Mouse (Mus musculus) gastrocnemius, postnatal 36 days (tissue): ENCODE data around the gene Elp4. TPM values are rescaled to one million over a fixed set of nuclear protein-coding genes. Genes with fewer than 3 reads are reported as not detected.

Experiments
- DNase-seq, 2 experiments: peaks; one replicate each; pipeline ENCODE4 v3.0.0; 2022
- intact Hi-C: fragments of 180-260 bp; cut with DNase I; formaldehyde crosslinking; loops from one replicate; pipeline ENCODE4 v1.15.1; 2025
- total RNA-seq, 2 experiments: library from RNA; stranded (reverse); gene quantifications; 2 replicates each; pipeline ENCODE4 v1.2.3; 2021

Gene Elp4
- total RNA-seq, 2 experiments from 2014 or later = 5.4 to 7.2 TPM

DNA sequence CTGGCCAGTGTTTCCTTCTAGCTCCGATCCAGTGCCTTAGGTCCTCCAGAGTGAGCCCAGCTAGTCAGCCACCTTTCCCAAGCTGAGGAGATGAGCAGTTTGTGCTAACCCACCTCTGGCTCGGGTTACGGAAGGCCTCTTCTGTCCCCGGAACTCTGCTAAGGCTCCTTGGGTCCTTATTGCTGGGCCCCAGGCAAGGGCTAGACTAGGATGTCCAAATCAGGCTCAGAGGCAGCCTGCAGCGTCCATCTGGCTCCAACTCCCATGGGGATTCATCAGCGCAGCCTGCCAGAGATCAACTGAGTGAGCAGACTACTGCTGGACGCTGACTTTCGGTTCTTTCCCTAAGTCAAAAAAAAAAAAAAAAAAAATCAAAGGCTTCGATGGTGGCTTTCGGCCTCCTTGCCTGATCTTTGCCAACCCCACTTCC lies 230.7 kb downstream of the Elp4 start:
- intact Hi-C loops = loop anchor here (10.0 kb wide), 1 partner anchor 331 kb away; the partner anchor contains the start of gene Dnajc24
- peak in 1 of 2 experiments; percentile 44 for DNase-seq

DNA sequence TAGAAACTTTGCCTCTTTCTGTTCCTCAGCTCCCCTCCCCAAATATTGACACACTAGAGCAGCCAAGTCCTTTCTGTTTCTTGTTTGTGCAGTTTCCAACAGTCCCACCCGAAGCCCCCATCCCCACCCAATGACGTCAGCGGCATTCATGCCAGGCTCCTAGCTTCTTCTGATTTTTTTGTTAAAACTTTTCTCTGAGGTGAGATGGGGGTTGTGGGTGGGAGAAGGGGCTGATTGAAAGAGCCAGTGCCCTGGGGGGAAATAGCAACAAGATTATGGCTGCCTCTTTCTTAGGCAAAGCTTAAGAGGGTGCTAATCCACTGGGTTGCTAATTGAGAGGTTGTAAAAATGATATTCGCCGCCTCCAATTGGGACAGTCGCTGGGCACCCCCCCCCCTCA lies 231.3 kb downstream of the Elp4 start:
- no peak for DNase-seq
- intact Hi-C loops = loop anchor here (10.0 kb wide), 1 partner anchor 332 kb away; the partner anchor contains the start of gene Dnajc24

DNA sequence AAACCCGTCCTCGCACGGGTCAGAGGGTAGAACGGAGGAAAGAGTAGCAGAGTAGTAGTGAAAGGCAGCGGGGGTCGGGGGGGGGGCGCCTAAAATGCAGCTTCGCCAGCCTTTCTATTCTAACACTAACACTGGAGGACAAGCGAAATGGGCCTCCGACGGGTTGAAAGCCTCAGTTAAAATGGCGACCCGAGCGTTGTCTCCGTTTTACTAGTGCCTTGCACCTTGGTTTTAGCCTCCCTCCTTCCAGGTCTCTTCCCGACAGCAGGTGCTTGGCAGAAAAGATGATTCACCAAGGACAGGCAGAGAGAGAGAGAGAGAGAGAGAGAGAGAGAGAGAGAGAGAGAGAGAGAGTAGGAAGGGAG lies 231.8 kb downstream of the Elp4 start:
- intact Hi-C loops = loop anchor here (10.0 kb wide), 1 partner anchor 332 kb away; the partner anchor contains the start of gene Dnajc24
- no peak for DNase-seq

DNA sequence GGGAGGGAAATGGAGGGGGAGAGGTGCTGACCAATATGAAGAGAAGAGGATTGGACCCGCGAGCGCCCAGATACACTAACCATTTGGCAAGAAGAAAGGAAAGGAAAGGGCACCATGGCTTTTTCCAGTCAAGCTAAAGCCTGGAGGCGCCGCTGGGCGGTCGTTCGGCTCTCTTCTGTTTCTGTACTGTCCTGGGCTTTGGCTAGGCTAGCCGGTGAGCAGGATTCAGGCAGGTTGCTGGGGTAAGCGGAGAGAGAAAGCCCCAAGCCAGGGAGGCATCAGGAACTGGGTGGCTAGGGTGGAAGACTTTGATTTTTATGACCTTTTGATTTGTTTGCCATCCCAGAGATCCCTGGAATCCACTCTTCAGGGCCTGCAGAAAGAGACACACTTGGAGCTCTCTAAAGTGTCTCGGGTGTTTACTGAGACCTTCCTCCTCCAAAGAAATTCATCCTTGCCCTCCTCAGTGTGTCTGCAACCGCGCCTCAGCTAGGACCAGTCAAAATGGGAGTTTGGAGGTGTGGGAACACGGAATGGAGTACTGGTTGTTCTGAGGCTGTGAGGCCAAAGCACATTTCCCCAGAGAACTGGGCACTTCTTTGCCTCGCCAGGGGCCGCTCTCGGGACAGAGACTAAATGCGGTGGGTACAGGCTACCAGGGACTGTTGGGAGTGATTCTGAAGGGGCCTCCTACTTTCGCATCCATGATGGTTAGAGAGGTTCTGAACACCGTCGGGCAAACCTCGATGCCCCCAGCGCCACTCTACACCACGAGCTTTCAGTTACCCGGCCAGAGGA lies 232.4 kb downstream of the Elp4 start:
- intact Hi-C loops = loop anchor here (10.0 kb wide), 1 partner anchor 333 kb away; the partner anchor contains the start of gene Dnajc24

DNA sequence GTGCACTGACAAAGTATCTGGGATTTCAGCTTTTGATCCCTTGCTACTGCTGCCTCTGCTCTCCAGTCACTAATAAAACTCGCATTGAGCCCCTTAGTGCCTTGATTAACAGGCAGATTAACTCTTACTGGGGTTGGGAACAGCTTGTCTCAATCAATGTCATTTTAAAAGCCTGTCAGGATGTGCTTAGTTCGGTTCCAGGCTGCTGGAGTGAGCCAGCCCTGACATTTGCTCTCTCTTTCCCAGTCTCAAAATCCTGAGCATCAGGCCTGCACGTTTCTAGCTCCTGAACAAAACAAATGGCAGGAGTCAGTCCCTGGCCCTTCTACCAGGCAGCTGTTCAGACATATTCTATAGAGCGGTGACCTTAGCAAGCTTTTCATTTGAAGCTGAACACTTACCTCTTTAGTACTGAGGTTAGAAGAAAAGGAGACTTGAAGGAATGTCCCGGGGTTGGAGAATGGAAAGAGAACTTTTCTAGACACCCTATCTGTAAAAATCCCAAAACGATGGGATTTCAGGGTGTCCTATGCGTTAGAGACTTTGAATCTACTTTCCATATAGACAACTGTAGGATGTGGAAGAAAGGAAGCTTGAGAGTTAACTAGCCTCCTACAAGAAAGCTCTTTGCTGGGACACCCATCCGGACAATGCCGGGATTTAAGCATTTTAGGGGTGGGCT lies 233.1 kb downstream of the Elp4 start:
- intact Hi-C loops = loop anchor here (10.0 kb wide), 1 partner anchor 334 kb away; the partner anchor contains the start of gene Dnajc24
- DNase-seq = no peak

More for the DNA sequence above, 232.4 kb downstream of the Elp4 start:
- DNase-seq = no peak

DNA sequence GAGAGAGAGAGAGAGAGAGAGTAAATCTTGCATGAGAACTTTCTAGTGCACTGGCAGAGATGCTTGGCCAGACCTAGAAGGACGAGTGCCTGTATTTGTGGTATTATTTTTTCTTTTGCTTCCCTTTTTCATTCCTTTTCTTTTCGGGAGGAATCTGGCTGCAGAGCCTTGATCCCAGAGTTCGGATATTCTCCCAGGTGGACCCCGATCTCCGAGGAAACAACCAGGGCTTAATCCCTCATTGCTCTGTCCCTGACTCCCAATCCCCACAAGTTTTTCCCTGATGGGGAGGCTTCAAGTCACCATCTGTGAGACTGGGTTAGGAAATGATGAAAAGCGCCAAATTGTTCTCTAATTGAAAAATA lies 233.7 kb downstream of the Elp4 start:
- intact Hi-C loops = loop anchor here (10.0 kb wide), 1 partner anchor 334 kb away; the partner anchor contains the start of gene Dnajc24

DNA sequence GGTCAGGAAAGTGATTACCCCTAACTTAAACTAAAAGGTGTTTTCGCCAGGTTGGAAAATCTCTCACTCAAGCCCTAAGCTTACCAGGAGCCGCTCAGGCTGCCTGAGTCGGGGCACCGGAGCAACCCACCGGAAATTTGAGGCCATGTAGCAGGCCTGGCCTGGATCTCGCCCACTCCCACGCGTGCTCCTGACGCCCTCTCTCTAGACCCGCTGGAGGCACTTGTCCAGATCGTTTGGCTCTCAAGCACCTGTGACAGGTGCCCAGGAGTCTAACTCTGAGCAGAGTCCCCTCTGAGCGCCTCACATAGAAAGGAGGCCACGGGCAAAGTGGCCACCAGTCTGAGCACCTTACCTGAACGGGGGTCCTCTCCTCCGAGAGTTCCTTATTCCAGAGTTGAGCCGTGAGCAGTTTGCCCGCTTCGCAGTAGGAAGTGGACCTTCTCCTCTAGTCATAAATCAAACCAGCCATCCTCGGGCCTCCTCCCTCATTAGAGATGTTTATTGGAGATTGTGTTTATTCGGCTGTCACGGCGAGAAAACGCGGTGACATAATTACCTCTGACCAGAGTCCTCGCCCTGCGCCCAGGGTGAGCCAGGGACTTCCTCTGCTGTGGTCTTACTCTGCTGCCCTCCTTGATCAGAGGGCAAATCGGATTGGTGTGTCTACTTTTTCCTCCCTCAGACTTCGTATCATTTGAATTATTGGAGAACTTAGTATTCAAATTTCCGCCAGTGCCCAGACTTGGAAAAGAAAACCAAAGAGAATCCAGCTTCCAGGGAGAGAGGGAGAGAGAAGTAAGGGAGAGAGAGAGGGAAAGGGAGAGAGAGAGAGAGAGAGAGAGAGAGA lies 234.3 kb downstream of the Elp4 start:
- intact Hi-C loops = loop anchor here (10.0 kb wide), 1 partner anchor 335 kb away; the partner anchor contains the start of gene Dnajc24
- no peak for DNase-seq

More for the DNA sequence above, 233.7 kb downstream of the Elp4 start:
- no peak for DNase-seq

DNA sequence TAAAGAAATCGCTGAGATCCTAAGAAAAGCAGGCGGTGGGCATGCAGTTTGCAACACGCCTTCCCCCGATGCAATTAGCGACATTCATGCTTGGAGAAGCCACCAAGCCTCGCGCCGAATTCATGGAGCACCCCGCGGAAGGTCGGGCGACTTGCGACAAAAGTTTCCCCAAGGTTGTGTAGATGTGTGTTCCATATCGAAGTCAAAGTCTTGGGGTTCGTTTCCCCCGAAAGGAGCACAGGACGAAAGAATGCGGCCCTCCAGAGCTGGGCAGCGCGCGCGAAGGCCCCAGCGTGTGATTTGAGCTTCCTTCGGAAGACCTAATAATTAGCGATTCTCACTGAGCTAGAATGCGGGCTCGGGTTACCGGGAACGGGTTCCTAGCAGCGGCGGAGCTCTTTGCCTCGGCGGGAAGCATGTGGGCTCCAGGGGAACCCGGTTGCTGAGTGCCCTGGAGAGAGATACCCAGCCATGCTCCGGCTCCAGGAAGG lies 234.9 kb downstream of the Elp4 start:
- no peak for DNase-seq
- intact Hi-C loops = no loop called here

DNA sequence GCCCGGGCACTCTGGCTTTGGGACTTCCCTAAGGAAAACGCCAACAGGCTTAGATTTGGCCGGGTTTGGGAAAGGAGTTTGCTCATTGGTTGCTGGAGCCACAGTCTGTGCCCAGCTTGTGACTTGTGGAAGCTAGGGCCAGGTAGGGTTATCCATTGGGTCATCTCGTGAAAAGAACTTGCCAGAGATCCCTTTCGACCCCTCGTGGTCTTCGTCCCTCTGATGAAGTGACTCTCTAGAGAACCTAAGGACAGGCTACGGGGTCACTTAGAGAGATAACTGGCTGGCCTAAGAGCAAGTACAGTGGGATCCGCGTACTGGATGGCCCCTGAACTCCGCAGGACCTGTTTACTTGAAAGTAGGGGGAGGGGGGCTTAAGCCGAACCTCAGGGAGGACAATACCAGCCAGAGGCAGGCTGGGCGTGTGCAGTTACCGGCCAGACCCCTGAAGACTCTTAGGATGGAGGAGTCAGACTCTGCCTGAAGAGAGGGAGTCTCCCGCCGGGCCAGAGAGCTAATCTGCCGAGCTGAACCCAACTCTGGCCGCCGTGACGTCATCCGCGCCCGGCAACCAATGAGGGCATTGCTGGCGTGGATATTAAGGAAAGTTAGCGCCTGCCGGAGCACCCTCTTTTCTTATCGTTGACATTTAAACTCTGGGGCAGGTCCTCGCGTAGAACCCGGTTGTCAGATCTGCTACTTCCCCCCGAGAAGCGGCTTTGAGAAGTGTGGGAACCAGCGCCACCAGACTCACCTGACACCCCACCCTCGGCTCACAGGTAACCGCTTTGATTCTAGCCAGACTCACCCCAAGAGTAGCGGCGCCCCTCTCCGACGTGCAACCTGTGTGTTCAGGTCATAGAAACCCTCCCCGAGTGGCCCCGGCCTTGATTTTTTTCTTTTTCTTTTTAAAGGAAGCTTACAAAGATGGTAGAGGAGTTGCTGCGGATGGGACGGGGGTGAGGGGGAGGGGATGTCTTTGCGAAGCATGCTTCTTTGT lies 235.8 kb downstream of the Elp4 start, which contains the start of gene Pax6:
Pax6 (plus strand) TSS at position 630 of the 1,000 bp plus-strand sequence.
- no peak for DNase-seq
- intact Hi-C loops = no loop called here

DNA sequence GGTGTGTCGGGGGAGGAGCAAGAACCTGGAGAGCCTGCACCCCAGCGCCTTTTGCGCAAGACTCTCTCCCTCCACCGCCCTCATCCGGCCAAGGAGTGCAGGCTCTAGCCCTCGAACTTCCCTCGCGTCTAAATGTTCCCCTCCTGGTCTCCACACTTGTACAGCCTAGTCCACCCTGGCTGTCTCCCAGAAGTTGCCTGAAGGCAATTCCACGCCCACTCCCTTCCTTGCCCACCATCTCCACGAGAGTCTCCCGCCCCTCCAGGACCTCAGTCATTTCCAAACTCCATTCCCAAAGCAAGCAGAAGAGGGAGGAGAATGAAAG lies 236.8 kb downstream of the Elp4 start:
- intact Hi-C loops = no loop called here
- no peak for DNase-seq

DNA sequence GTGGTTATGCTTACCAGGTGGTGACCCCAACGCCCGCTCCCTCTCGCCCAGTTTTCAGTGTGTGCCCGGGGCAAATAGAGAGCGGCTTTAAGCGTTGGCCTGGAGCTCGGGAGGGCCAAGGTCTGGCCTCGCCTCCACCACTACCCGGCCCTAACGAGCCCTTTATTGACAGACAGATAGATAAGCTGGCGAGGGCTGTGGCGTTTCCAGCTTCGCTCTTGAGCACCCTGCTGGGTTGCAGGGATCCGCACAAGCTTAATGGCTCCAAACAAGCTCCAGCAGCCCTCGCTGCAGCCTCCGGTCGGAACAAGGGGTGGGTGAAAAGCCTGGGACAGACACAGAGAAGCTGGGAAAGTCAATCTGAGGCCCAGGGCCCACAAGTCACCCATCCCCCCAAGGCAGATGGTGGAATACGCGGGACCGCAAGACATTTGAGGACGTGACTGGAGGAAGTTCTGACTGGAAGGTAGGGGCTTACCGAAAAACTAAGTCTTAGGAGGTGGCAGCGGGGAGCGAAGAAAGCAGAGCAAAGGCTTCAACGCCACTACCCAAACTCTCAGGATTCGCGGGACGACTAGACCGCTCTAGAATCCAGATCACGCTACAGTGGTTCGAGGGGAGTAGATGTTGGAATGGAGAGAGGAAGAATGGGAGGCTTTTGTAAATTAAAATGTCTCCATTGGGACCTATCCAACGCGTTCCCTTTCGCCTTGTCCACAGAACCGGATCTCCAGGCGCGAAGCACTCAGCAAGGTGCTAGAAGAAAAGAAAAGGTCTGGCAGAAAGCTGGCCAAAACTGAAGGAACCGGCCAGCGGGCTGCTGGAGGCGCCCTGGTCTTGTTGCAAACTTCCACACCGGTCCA lies 237.4 kb downstream of the Elp4 start:
- no peak for DNase-seq
- intact Hi-C loops = no loop called here

DNA sequence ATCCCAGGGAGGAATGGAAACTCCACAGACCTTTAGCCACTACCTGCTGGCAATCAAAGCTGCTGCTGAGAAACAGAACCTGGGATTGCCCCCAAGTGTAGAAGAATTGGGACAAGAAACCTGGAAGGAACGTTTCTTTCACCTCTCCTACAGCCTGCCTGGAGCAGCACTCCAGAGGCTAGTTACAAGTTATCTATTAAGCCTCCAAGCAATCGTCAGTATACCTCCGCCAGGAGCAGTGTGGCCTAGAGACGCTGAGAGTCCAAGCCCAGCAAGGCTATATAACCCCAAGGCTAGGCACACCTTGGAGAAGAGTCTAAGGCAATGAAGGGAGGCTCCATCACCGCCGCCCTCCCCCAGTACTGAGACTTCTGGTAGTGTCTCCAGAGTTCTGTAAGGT lies 238.0 kb downstream of the Elp4 start:
- DNase-seq = no peak
- intact Hi-C loops = no loop called here

DNA sequence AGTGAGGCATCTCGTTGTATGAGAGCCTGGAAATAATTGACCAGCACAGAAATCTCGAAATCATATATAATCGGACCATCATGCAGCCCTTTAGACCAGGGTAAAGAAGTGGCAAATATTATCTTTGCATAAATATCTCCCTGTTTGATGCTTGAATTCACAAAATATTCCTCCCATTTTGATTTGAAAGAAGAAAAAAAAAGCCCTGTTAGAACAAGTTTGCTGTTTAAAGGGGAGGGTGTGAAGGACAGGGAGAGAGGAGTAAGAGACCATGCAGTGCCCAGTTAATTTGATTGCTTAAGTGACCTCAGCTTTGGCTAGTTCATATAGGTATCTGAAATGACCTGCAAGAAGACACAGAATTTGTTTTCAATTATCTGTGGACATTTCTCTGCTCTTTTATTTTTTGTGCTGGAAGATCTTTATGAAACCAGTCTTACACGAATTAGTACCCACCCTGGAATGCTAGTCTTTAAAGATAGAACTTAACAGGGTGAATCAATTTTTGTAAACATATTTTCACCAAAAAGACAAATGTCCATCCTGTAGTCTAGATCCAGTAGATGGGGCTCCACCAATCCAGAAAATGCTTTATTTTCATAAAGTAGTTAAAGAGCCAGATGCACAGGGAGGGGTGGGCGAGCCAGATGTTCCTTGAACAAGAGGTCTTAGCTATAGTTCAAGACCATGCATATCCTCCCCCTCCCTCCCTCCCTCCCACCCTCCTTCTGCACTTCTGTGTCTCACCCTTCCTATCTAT lies 238.7 kb downstream of the Elp4 start:
- intact Hi-C loops = no loop called here

DNA sequence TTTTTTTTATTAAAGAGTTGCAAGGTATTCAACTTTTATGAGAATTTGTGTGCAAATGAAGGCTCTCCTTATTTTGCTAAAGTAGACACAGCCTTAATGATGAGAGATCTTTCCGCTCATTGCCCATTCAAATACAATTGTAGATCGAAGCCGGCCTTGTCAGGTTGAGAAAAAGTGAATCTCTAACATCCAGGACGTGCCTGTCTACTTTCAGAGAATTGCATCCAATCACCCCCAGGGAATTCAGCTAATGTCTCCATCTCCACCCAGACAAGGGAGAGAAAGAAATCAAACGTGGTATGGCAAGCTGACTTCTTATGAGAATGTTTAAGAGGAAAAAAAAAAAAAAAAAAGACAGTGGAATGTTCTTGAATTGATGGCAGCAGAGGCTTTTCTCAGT lies 239.4 kb downstream of the Elp4 start:
- intact Hi-C loops = no loop called here
- DNase-seq = no peak

More for the DNA sequence above, 238.7 kb downstream of the Elp4 start:
- no peak for DNase-seq

DNA sequence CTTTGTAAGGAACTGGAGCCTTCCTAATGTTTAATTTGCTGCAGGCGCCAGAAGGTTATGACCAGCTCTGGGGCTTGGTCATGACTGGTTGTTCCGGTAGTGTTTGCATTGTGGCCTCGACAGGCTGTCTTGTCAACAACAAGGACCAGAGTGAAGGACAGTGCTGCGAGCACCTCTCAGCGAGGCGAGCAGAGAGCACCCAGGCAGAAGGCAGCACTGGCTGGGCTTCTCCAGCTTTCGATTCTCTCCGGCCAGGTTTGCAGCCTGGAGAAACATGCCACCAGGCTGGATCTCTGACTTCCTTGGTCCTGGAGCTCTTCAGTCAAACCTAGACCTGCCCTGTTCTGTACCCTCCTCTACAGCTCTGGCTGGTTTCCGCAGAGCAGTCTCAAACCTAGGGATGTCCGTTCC lies 241.3 kb downstream of the Elp4 start:
- intact Hi-C loops = no loop called here
- DNase-seq = no peak

DNA sequence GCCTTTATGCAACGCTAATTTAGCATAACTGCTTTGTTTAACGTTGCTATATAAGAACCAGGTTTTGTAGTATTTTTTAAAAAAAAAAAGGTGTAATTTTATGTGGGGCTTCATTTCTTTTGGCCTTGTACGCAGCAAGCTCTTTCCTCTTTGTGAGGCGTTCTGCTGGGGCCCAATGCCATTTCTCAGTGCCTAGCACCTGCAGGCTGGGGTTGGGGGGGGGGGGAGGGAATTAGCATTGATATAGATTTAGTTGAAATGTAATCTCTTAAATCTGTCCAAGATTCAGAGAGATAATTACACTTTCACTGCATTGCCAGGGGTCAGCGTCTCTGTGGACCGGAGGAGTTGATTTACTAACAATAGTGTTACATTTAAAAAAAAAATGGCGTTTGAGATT lies 241.8 kb downstream of the Elp4 start:
- intact Hi-C loops = no loop called here

DNA sequence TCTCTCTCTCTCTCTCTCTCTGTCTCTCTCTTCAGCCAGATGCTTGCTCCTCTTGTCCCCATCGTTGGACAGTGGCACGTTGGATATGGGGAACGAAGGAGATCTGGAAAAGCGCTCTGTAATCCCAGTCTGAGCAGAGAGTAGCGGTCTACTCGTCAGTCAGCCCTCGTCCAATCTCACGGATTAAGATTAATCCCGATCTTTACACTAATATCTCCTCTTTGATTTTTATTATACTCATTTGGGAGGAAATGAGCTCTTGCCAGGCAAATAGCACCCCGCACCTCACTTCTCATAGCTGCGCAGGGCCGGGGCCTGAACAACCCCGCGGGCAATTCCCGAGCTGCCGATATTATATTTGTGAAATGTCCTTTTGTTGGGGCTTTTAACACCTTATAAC lies 242.2 kb downstream of the Elp4 start:
- intact Hi-C loops = no loop called here
- DNase-seq = no peak

More for the DNA sequence above, 241.8 kb downstream of the Elp4 start:
- DNase-seq = no peak
